Mouse (Mus musculus) kidney, adult 2 months (tissue): ENCODE data around the gene Gstcd.

Experiments used
- CTCF ChIP-seq: fragments of 200-500 bp; conservative IDR thresholded peaks from 2 replicates; pipeline ENCODE4 v1.5.1; 2011; ENCODE audit warnings: low read depth, mild to moderate bottlenecking, control low read depth, low read length, moderate library complexity, mixed read lengths; ENCODE audit not compliant: insufficient read depth, insufficient read length
- POLR2A ChIP-seq: fragments of 200-500 bp; IDR thresholded peaks from one replicate; pipeline ENCODE4 v1.6.1; 2011; ENCODE audit warnings: low read depth, low read length, control low read depth

DNA sequence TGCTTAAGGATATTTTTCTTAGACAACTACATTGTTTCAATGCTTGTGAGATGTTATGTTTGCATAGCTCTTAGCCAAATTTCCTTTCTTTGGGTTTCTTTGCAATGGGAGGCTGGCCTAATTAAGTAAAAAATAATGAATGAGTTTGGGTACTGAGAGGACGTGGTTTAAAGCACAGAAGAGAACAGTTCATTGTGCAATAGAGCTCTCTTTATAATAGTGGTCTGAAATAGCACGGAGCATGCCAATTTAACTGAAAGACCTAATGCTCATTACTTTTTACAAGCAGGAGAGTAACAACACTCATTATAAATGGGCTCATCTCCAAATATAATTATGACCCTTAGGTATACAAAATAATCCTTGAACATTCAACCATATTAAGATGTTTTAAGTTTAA lies 39.8 kb downstream of the Gstcd start:
- TF ChIP-seq CTCF (no peak), POLR2A (no peak)
